Mouse (Mus musculus): ENCODE data around the gene Lgr5.

Lgr5 gene

GRCm38 (mm10) chr10:115571317-115571716 is 16.3 kb downstream of the Lgr5 start:
- peak; percentile 92 for DNase-seq (ENCODE audit: inconsistent ontology term)

- peak; percentile 54 for DNase-seq (ENCODE audit: inconsistent ontology term)
These were observed 17.0 kb downstream of the Lgr5 start for GRCm38 (mm10) chr10:115570577-115570976.

GRCm38 (mm10) chr10:115569712-115570491 is 17.7 kb downstream of the Lgr5 start, which contains the start of gene A930009A15Rik:
A930009A15Rik (plus strand) TSS chr10:115569986.
- DNase-seq (ENCODE audit: inconsistent ontology term): no peak

- DNase-seq (ENCODE audit: inconsistent ontology term): no peak
These were observed 23.6 kb downstream of the Lgr5 start for GRCm38 (mm10) chr10:115563961-115564360.

GRCm38 (mm10) chr10:115562911-115563686 is 24.5 kb downstream of the Lgr5 start:
- DNase-seq (ENCODE audit: inconsistent ontology term): no peak

- no peak for DNase-seq (ENCODE audit: inconsistent ontology term)
These were observed 26.3 kb downstream of the Lgr5 start for GRCm38 (mm10) chr10:115561136-115561880.

- no peak for DNase-seq (ENCODE audit: inconsistent ontology term)
These were observed 30.8 kb downstream of the Lgr5 start for GRCm38 (mm10) chr10:115556738-115557242.

GRCm38 (mm10) chr10:115555191-115555765 is 32.3 kb downstream of the Lgr5 start:
- no peak for DNase-seq (ENCODE audit: inconsistent ontology term)

GRCm38 (mm10) chr10:115553352-115554113 is 34.0 kb downstream of the Lgr5 start:
- no peak for DNase-seq (ENCODE audit: inconsistent ontology term)

- no peak for DNase-seq (ENCODE audit: inconsistent ontology term)
These were observed 36.5 kb downstream of the Lgr5 start for GRCm38 (mm10) chr10:115551069-115551468.

- peak; percentile 46 for DNase-seq (ENCODE audit: inconsistent ontology term)
These were observed 37.3 kb downstream of the Lgr5 start for GRCm38 (mm10) chr10:115550253-115550652.

- DNase-seq (ENCODE audit: inconsistent ontology term): no peak
These were observed 44.7 kb downstream of the Lgr5 start for GRCm38 (mm10) chr10:115542917-115543316.

GRCm38 (mm10) chr10:115530746-115531145 is 56.8 kb downstream of the Lgr5 start:
- DNase-seq (ENCODE audit: inconsistent ontology term): no peak

GRCm38 (mm10) chr10:115529768-115530167 is 57.8 kb downstream of the Lgr5 start:
- no peak for DNase-seq (ENCODE audit: inconsistent ontology term)

- peak; percentile 61 for DNase-seq (ENCODE audit: inconsistent ontology term)
These were observed 58.7 kb downstream of the Lgr5 start for GRCm38 (mm10) chr10:115528892-115529291.

GRCm38 (mm10) chr10:115521081-115521451 is 66.5 kb downstream of the Lgr5 start:
- no peak for DNase-seq (ENCODE audit: inconsistent ontology term)

GRCm38 (mm10) chr10:115520200-115521080 is 67.1 kb downstream of the Lgr5 start:
- DNase-seq (ENCODE audit: inconsistent ontology term): no peak

GRCm38 (mm10) chr10:115518845-115519244 is 68.7 kb downstream of the Lgr5 start:
- no peak for DNase-seq (ENCODE audit: inconsistent ontology term)

GRCm38 (mm10) chr10:115515503-115515902 is 72.1 kb downstream of the Lgr5 start:
- DNase-seq (ENCODE audit: inconsistent ontology term): no peak

- DNase-seq (ENCODE audit: inconsistent ontology term): no peak
These were observed 76.6 kb downstream of the Lgr5 start for GRCm38 (mm10) chr10:115510959-115511358.
